Mouse (Mus musculus) cerebellum, adult 11 months (tissue): ENCODE measurements around the gene Ifitm1.
"Not testable (repeated sequence)": the region's sequence is repeated elsewhere in the genome, so short reads cannot be mapped to it uniquely, and the experiment has no call there.

Experiments used
- DNase-seq: peaks from one replicate; pipeline ENCODE4 v3.0.0; 2022

Ifitm1 gene

DNA sequence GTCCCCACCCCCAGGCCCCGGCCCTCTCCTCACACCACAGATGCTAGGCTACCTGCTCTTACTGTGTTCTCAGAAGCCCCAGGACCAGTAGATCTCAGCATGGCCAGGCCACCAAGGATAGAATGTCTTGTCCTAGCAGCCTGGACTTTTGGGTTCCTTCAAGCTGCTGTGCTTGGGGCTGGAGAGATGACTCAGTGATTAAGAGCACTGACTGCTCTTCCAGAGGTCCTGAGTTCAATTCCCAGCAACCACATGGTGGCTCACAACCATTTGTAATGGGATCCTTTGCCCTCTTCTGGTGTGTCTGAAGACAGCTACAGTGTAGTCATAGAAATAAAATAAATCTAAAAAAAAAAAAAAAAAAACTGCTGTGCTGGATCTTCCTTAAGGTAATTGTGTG lies 50.8 kb downstream of the Ifitm1 start, which contains the start of gene Ifitm6:
Gene Ifitm6 (minus strand): TSS at position 101 of the 400 bp plus-strand sequence.
- DNase-seq = not testable (repeated sequence)

GRCm38 (mm10) chr7:141019028-141019427 lies 52.0 kb downstream of the Ifitm1 start:
- DNase-seq = no peak
